13 mouse cellular contexts compared by ENCODE assay signal in the genomic region with DNA sequence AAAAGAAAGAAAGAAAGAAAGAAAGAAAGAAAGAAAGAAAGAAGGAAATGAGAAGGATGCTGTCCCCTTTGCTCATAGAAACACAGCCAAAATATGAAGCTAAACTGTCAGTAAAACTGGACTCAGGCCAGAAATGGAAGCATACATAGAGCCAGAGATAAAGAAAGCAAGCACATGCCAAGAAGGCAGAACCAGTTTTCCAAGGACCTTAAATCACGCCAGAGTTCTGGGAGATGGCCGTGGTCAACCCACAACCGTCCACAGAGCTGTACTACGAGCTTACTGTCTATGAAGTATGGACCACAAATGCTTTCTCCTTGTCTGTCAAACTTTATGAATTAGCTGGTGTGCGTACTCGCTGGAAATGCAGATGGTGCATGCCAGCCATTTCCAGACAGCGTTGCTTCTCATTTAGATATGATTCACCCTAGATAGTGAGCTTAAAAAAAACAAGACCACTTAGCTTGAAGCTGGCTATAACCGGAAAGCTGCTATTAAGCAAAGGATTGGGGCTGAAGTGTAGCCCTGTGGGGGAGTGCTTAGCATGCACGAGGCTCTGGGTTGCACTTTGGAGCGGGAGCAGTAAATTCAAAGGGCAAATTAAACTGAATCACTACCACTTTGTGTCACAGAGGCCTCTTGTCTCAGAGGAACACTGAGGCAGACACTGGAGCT. TPM values are rescaled to one million over a fixed set of nuclear protein-coding genes. Genes with fewer than 3 reads are reported as not detected.
DNase-seq lines count a peak whose midpoint lies in the region; ATAC-seq and TF ChIP-seq lines count a peak whose summit lies in the region.
"Had no signal": no experiment of that assay in that cellular context is flagged by ENCODE, and none has a peak within 500 bp of the region (broad histone marks: within the 10 kb centered on the region; RNA-seq: fewer than 3 reads in every experiment).

No protein-coding gene starts in this region.

- no peak for TF ChIP-seq EP300 in stomach, postnatal 0 days (optimal IDR thresholded peaks at IDR 0.05)

- ATAC-seq in heart, embryonic 13.5 days (ENCODE audit: extremely low read depth, insufficient number of reproducible peaks, low FRiP score, low TSS enrichment), result no peak
- peak; percentile 61; the same call in 1 of the 2 replicates for ATAC-seq in stomach, postnatal 0 days (ENCODE audit: low FRiP score, low TSS enrichment)
- ATAC-seq: activated CD4-positive, CD25-positive, alpha-beta regulatory T cell, adult 4 months had no signal

- 53% methylated on average over 10 of the region's 10 CpGs for WGBS in heart, embryonic 13.5 days
- WGBS in stomach, postnatal 0 days, result 50% methylated on average over 10 of the region's 10 CpGs

- peaks cover 15% of the 10 kb centered on the region for H3K4me1 ChIP-seq in heart, embryonic 13.5 days
- H3K4me1 ChIP-seq in stomach, postnatal 0 days (replicated peaks; ENCODE audit: control insufficient read depth, insufficient read depth), result no peaks in the 10 kb centered on the region

- no peaks in the 10 kb centered on the region for H3K9me3 ChIP-seq in heart, embryonic 13.5 days
- H3K9me3 ChIP-seq in stomach, postnatal 0 days (ENCODE audit: control insufficient read depth, low read length), result no peaks in the 10 kb centered on the region

- H3K36me3 ChIP-seq in heart, embryonic 13.5 days, result peaks cover 48% of the 10 kb centered on the region
- no peaks in the 10 kb centered on the region for H3K36me3 ChIP-seq in stomach, postnatal 0 days (ENCODE audit: control insufficient read depth, insufficient read depth, low read length)

- H3K27ac ChIP-seq in heart, embryonic 13.5 days (replicated peaks), result peak overlapping the region; percentile 56
- H3K27ac ChIP-seq in stomach, postnatal 0 days (replicated peaks), result no peak overlapping the region

- DNase-seq in heart, adult 18-20 months, result no peak
- peak; percentile 7 for DNase-seq in ovary, postnatal 14 days (ENCODE audit: low spot score)
- no peak for DNase-seq in ovary, postnatal 36 days (ENCODE audit: low spot score)
- DNase-seq in kidney, adult 18-20 months, result peak; percentile 13
- DNase-seq in stomach, postnatal 0 days (ENCODE audit: low spot score), result peak; percentile 38
- no peak for DNase-seq in left cerebral cortex, adult 11 months (ENCODE audit: low spot score)
- DNase-seq in thymus, postnatal 36 days, result no peak
- DNase-seq: cerebellum, adult 9-10 months; gastrocnemius, postnatal 36 days; left cerebral cortex, postnatal 4 days; thymus, postnatal 14 days had no signal

- no peak for TF ChIP-seq CTCF in stomach, postnatal 0 days (IDR thresholded peaks at IDR 0.05; ENCODE audit: low read depth)

- H3K9ac ChIP-seq in heart, embryonic 13.5 days, result no peak overlapping the region
- no peak overlapping the region for H3K9ac ChIP-seq in stomach, postnatal 0 days (ENCODE audit: low read length)

- H3K27me3 ChIP-seq in heart, embryonic 13.5 days (replicated peaks), result no peaks in the 10 kb centered on the region
- no peaks in the 10 kb centered on the region for H3K27me3 ChIP-seq in stomach, postnatal 0 days (ENCODE audit: control insufficient read depth, insufficient read depth, low read length)

- no peak overlapping the region for H3K4me3 ChIP-seq in heart, embryonic 13.5 days
- no peak overlapping the region for H3K4me3 ChIP-seq in stomach, postnatal 0 days (ENCODE audit: low read depth, low read length)

- H3K4me2 ChIP-seq in heart, embryonic 13.5 days, result peak overlapping the region; percentile 39
- H3K4me2 ChIP-seq in stomach, postnatal 0 days (replicated peaks; ENCODE audit: low read depth), result no peak overlapping the region

RNA-seq across cellular contexts. Expression of a gene that starts 24.5 kb away (rescaled TPM):
- 11.1 and 12.6 TPM in 2 replicates for polyA plus RNA-seq in heart, embryonic 13.5 days (2015; fragmentation: Nextera tagmentation; extraction: Ambion mirVana)
- 10 to 100 TPM; 12.8 TPM for total RNA-seq in heart, adult 18-20 months (2021)
- polyA plus RNA-seq in stomach, postnatal 0 days (2015; fragmentation: Nextera tagmentation; extraction: Ambion mirVana), result 5.0 and 5.1 TPM in 2 replicates

RNA-seq across cellular contexts. Expression of a gene that starts 54.4 kb away (rescaled TPM):
- polyA plus RNA-seq in heart, embryonic 13.5 days (2015; fragmentation: Nextera tagmentation; extraction: Ambion mirVana), result 23.6 and 25.7 TPM in 2 replicates
- total RNA-seq in heart, adult 18-20 months (2021), result 10 to 100 TPM; 38.2 to 40.5 TPM
- 27.4 and 34.3 TPM in 2 replicates for polyA plus RNA-seq in stomach, postnatal 0 days (2015; fragmentation: Nextera tagmentation; extraction: Ambion mirVana)

Comparison
In these comparisons a context has a peak if more than half of its experiments do, and no peak if none do; other contexts are left out.
1. DNase-seq: peak in ovary, postnatal 14 days (single experiment), kidney, adult 18-20 months (single experiment) and stomach, postnatal 0 days (single experiment); none in heart, adult 18-20 months (0 of 2), ovary, postnatal 36 days (single experiment), left cerebral cortex, adult 11 months (single experiment) and thymus, postnatal 36 days (0 of 2).